Mouse (Mus musculus): ENCODE results near the gene Afap1l2. TPM values are rescaled to one million over a fixed set of nuclear protein-coding genes. Genes with fewer than 3 reads are reported as not detected.

Afap1l2 gene
- polyA plus RNA-seq, 2 experiments, result 0.44 to 0.57 TPM

DNA sequence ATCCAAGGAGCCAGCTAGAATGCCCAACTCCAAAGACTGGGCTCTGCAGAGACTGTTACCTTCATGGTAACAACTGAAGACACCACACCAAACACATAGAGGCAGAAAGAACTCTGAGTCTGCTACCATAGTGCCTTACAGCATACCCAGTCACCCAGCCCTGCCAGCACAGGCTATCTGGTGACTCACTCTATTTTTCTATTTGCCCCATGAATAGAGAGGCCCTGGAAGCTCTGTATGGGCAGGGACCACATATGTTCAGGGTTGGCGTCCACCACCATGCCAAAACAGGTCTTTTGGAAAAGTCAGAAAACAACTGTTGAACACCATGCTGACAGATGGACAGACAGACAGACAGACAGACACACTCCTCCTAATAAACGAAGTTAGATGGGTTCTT is 49.0 kb downstream of the Afap1l2 start:
- WGBS (ENCODE audit: insufficient replicate concordance), result 28% methylated on average over 2 of the region's 2 CpGs
- H3K9ac ChIP-seq (replicated peaks), result no peak overlapping the region
- no peak overlapping the region for H3K27ac ChIP-seq
- TF ChIP-seq EP300 (IDR thresholded peaks at IDR 0.05; ENCODE audit: low read depth), result no peak
- no peak for TF ChIP-seq CTCF (IDR thresholded peaks at IDR 0.05; ENCODE audit: low read depth)
- no peaks in the 10 kb centered on the region; a peak in 1 of 4 replicates for H3K4me1 ChIP-seq (replicated peaks; ENCODE audit: control insufficient read depth in 2 of 2, insufficient read depth in 2 of 2, low read length in 1 of 2)
- no peak for ATAC-seq (ENCODE audit: insufficient read depth)
- no peaks in the 10 kb centered on the region for H3K9me3 ChIP-seq (ENCODE audit: control insufficient read depth, low read length)
- H3K27me3 ChIP-seq (ENCODE audit: control insufficient read depth, insufficient read depth, low read length), result no peaks in the 10 kb centered on the region
- DNase-seq (ENCODE audit: low read depth in 3 of 3, low spot score in 3 of 3), result no peak
- H3K4me3 ChIP-seq (ENCODE audit: insufficient read depth in 1 of 2, low read depth in 2 of 2, low read length in 2 of 2), result no peak overlapping the region
- H3K36me3 ChIP-seq (replicated peaks; ENCODE audit: control insufficient read depth, insufficient read depth, low read depth), result no peaks in the 10 kb centered on the region
- H3K4me2 ChIP-seq (ENCODE audit: low read depth), result no peak overlapping the region

DNA sequence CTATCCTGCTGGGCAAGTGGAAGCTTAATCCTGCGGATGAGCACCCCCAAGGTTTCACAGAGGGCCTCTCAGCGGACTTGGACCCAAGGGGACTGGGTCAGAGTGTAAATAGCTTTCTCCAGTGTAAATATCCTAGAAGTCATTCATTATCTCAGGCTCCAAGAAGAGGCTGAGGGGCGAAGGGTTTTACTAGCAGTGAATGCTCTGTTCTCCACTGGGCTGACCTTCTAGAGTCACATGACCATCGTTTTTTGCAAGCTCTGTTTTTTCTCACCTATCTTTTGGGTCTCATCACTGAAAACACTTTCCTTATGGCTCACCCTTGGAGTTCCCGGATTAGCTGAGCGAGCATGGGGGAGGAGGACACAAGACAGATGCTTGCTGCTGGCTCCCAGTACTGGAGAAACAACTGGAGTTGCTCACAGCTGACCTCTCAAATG is 49.4 kb downstream of the Afap1l2 start:
- no peak overlapping the region for H3K4me3 ChIP-seq (ENCODE audit: insufficient read depth in 1 of 2, low read depth in 2 of 2, low read length in 2 of 2)
- H3K9me3 ChIP-seq (ENCODE audit: control insufficient read depth, low read length), result no peaks in the 10 kb centered on the region
- no peaks in the 10 kb centered on the region; a peak in 1 of 4 replicates for H3K4me1 ChIP-seq (replicated peaks; ENCODE audit: control insufficient read depth in 2 of 2, insufficient read depth in 2 of 2, low read length in 1 of 2)
- 49% methylated on average over 6 of the region's 6 CpGs for WGBS (ENCODE audit: insufficient replicate concordance)
- ATAC-seq (ENCODE audit: insufficient read depth) (no peak), DNase-seq (ENCODE audit: low read depth in 3 of 3, low spot score in 3 of 3) (no peak)
- no peaks in the 10 kb centered on the region for H3K27me3 ChIP-seq (ENCODE audit: control insufficient read depth, insufficient read depth, low read length)
- H3K27ac ChIP-seq, result no peak overlapping the region
- no peaks in the 10 kb centered on the region for H3K36me3 ChIP-seq (replicated peaks; ENCODE audit: control insufficient read depth, insufficient read depth, low read depth)
- H3K9ac ChIP-seq (replicated peaks), result no peak overlapping the region
- H3K4me2 ChIP-seq (ENCODE audit: low read depth), result no peak overlapping the region
- TF ChIP-seq EP300 (IDR thresholded peaks at IDR 0.05; ENCODE audit: low read depth), result no peak

DNA sequence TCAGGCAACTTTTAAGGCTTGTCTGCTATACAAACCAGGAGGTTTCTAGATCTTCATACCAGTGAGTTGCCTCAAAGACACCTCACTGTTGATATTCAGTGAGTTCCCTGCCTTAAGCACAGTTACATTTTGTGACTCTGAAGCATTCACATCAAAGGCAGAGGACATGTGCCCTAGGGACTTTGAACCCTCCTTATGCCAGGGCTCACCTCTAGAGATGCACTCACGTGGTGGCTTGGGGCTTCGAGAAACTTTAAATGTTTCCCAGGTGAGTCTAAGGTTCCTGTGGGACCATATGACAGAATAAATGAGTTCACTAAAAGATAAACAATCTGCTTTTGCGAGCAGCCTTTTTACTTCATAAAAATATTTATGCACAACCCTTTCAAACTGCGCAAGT is 50.0 kb downstream of the Afap1l2 start:
- WGBS (ENCODE audit: insufficient replicate concordance), result 67% methylated on average over 4 of the region's 4 CpGs
- ATAC-seq (ENCODE audit: insufficient read depth), result no peak
- no peak overlapping the region for H3K27ac ChIP-seq

DNA sequence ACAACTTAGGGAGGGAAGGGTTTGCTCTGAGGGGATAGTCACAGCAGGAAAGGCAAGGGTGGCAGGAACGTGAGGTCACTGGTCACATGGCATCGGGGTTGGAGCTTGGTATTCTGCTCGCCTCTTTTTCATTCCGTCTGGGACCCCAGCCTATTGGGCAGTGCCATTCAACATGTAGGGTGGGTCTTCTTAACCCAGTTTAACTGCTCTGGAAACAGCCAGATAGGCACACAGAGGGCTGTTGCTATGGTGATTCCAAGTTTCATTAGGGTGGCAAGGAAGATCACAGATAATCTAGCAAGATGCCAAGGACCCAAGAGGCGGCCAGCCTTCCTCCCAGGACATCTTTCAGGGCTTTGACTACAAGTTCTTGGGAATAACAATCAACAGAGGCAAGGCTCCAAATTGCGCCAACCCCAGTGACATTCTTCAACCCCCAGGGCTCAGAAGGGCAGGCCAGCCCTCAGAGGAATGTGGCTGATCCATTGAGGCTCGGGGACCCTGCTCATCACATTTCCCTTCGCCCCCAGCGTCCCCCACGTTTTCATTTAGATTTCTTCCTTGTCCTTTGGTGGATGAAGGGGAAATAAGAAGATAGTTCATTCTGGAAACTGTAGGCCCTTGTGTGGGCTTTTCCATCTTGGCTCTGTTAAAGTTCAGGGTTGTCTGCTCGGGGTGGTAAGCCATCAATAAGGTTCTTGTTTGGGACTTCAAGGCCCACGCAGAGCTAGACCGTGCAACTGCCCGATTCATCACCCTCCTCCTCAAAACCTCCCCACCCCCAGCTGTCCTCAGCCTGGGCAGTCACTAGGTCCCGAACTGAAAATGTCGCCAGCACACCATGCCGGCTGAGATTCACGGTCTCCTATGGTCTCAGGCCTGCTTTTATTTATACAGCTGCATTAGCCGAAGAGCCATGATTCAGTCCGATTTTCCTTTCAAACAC is 52.2 kb downstream of the Afap1l2 start:
- no peak for ATAC-seq (ENCODE audit: insufficient read depth)
- H3K27ac ChIP-seq, result no peak overlapping the region
- TF ChIP-seq CTCF (IDR thresholded peaks at IDR 0.05; ENCODE audit: low read depth) (no peak), EP300 (IDR thresholded peaks at IDR 0.05; ENCODE audit: low read depth) (no peak)

More for the DNA sequence above, 50.0 kb downstream of the Afap1l2 start:
- no peak overlapping the region for H3K9ac ChIP-seq (replicated peaks)
- H3K36me3 ChIP-seq (replicated peaks; ENCODE audit: control insufficient read depth, insufficient read depth, low read depth), result no peaks in the 10 kb centered on the region
- no peak overlapping the region for H3K4me3 ChIP-seq (ENCODE audit: insufficient read depth in 1 of 2, low read depth in 2 of 2, low read length in 2 of 2)
- H3K27me3 ChIP-seq (ENCODE audit: control insufficient read depth, insufficient read depth, low read length), result no peaks in the 10 kb centered on the region
- DNase-seq (ENCODE audit: low read depth in 3 of 3, low spot score in 3 of 3), result no peak
- TF ChIP-seq EP300 (IDR thresholded peaks at IDR 0.05; ENCODE audit: low read depth), result no peak
- TF ChIP-seq CTCF (IDR thresholded peaks at IDR 0.05; ENCODE audit: low read depth), result no peak
- H3K9me3 ChIP-seq (ENCODE audit: control insufficient read depth, low read length), result no peaks in the 10 kb centered on the region
- no peaks in the 10 kb centered on the region; a peak in 1 of 4 replicates for H3K4me1 ChIP-seq (replicated peaks; ENCODE audit: control insufficient read depth in 2 of 2, insufficient read depth in 2 of 2, low read length in 1 of 2)
- H3K4me2 ChIP-seq (ENCODE audit: low read depth), result no peak overlapping the region

DNA sequence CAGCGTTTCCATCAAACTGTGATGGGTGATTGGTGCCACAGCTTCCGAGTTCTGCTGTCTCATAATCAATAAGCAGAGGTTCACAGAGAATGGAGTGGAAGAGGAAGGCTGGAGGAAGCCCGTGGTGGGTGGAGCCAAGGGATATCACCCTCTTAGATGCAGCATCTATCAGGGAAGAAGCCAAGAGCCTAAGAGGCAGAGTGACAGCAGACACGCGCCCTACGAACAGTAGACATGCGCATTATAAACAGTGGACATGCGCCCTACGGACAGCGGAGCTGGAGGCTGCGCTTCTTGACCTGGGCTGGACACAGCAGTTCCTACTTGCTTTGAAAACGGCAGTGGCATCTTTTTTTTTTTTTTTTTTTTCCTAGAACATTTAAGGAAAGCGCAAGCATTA is 53.2 kb downstream of the Afap1l2 start:
- H3K9me3 ChIP-seq (ENCODE audit: control insufficient read depth, low read length), result no peaks in the 10 kb centered on the region
- H3K9ac ChIP-seq (replicated peaks), result no peak overlapping the region
- H3K36me3 ChIP-seq (replicated peaks; ENCODE audit: control insufficient read depth, insufficient read depth, low read depth), result no peaks in the 10 kb centered on the region
- TF ChIP-seq EP300 (IDR thresholded peaks at IDR 0.05; ENCODE audit: low read depth), result no peak
- no peak for TF ChIP-seq CTCF (IDR thresholded peaks at IDR 0.05; ENCODE audit: low read depth)
- H3K27ac ChIP-seq, result no peak overlapping the region
- H3K4me1 ChIP-seq (replicated peaks; ENCODE audit: control insufficient read depth in 2 of 2, insufficient read depth in 2 of 2, low read length in 1 of 2), result no peaks in the 10 kb centered on the region; a peak in 1 of 4 replicates
- DNase-seq (ENCODE audit: low read depth in 3 of 3, low spot score in 3 of 3) (no peak), ATAC-seq (ENCODE audit: insufficient read depth) (no peak)
- no peaks in the 10 kb centered on the region for H3K27me3 ChIP-seq (ENCODE audit: control insufficient read depth, insufficient read depth, low read length)
- 72% methylated on average over 13 of the region's 13 CpGs for WGBS (ENCODE audit: insufficient replicate concordance)
- no peak overlapping the region for H3K4me3 ChIP-seq (ENCODE audit: insufficient read depth in 1 of 2, low read depth in 2 of 2, low read length in 2 of 2)
- no peak overlapping the region for H3K4me2 ChIP-seq (ENCODE audit: low read depth)

More for the DNA sequence above, 52.2 kb downstream of the Afap1l2 start:
- Histone ChIP-seq H3K36me3 (replicated peaks; ENCODE audit: control insufficient read depth, insufficient read depth, low read depth) (no peaks in the 10 kb centered on the region), H3K4me1 (replicated peaks; ENCODE audit: control insufficient read depth in 2 of 2, insufficient read depth in 2 of 2, low read length in 1 of 2) (no peaks in the 10 kb centered on the region; a peak in 1 of 4 replicates), H3K9me3 (ENCODE audit: control insufficient read depth, low read length) (no peaks in the 10 kb centered on the region), H3K4me3 (ENCODE audit: insufficient read depth in 1 of 2, low read depth in 2 of 2, low read length in 2 of 2) (no peak overlapping the region), H3K27me3 (ENCODE audit: control insufficient read depth, insufficient read depth, low read length) (no peaks in the 10 kb centered on the region), H3K4me2 (ENCODE audit: low read depth) (no peak overlapping the region), H3K9ac (replicated peaks) (no peak overlapping the region)
- no peak for DNase-seq (ENCODE audit: low read depth in 3 of 3, low spot score in 3 of 3)
- 67% methylated on average over 20 of the region's 20 CpGs for WGBS (ENCODE audit: insufficient replicate concordance)
